Mouse (Mus musculus): ENCODE results near the gene Zc3hav1l.

Zc3hav1l gene

GRCm38 (mm10) chr6:38298761-38299401 is at the start of gene Zc3hav1l:
Gene Zc3hav1l (minus strand): TSS chr6:38299259.
- DNase-seq (ENCODE audit: low read depth): peak; percentile 91

- no peak for DNase-seq (ENCODE audit: low read depth)
Measured at GRCm38 (mm10) chr6:38347875-38348274, 48.8 kb upstream of the Zc3hav1l start.

- DNase-seq (ENCODE audit: low read depth): no peak
Measured at GRCm38 (mm10) chr6:38345796-38346195, 46.7 kb upstream of the Zc3hav1l start.

GRCm38 (mm10) chr6:38344006-38344670 is 45.1 kb upstream of the Zc3hav1l start:
- DNase-seq (ENCODE audit: low read depth): no peak

- no peak for DNase-seq (ENCODE audit: low read depth)
Measured at GRCm38 (mm10) chr6:38343581-38343980, 44.5 kb upstream of the Zc3hav1l start.

- no peak for DNase-seq (ENCODE audit: low read depth)
Measured at GRCm38 (mm10) chr6:38342666-38342992, 43.6 kb upstream of the Zc3hav1l start.

GRCm38 (mm10) chr6:38341751-38342665 is 42.9 kb upstream of the Zc3hav1l start:
- no peak for DNase-seq (ENCODE audit: low read depth)

GRCm38 (mm10) chr6:38339078-38339477 is 40.0 kb upstream of the Zc3hav1l start:
- DNase-seq (ENCODE audit: low read depth): no peak

GRCm38 (mm10) chr6:38337951-38338350 is 38.9 kb upstream of the Zc3hav1l start:
- DNase-seq (ENCODE audit: low read depth): peak; percentile 52

- peak; percentile 39 for DNase-seq (ENCODE audit: low read depth)
Measured at GRCm38 (mm10) chr6:38337166-38337705, 38.2 kb upstream of the Zc3hav1l start.

- no peak for DNase-seq (ENCODE audit: low read depth)
Measured at GRCm38 (mm10) chr6:38335264-38335663, 36.2 kb upstream of the Zc3hav1l start.

- peak; percentile 87 for DNase-seq (ENCODE audit: low read depth)
Measured at GRCm38 (mm10) chr6:38326596-38326995, 27.5 kb upstream of the Zc3hav1l start.

GRCm38 (mm10) chr6:38320621-38321020 is 21.6 kb upstream of the Zc3hav1l start:
- DNase-seq (ENCODE audit: low read depth): no peak

- peak; percentile 14 for DNase-seq (ENCODE audit: low read depth)
Measured at GRCm38 (mm10) chr6:38316050-38316449, 17.0 kb upstream of the Zc3hav1l start.

- no peak for DNase-seq (ENCODE audit: low read depth)
Measured at GRCm38 (mm10) chr6:38309741-38310140, 10.7 kb upstream of the Zc3hav1l start.

GRCm38 (mm10) chr6:38304981-38305380 is 5.9 kb upstream of the Zc3hav1l start:
- peak; percentile 37 for DNase-seq (ENCODE audit: low read depth)

- peak; percentile 67 for DNase-seq (ENCODE audit: low read depth)
Measured at GRCm38 (mm10) chr6:38298246-38298635, 818 bp downstream of the Zc3hav1l start.

- DNase-seq (ENCODE audit: low read depth): no peak
Measured at GRCm38 (mm10) chr6:38297580-38298245, 1.3 kb downstream of the Zc3hav1l start.

- peak; percentile 34 for DNase-seq (ENCODE audit: low read depth)
Measured at GRCm38 (mm10) chr6:38293708-38294107, 5.4 kb downstream of the Zc3hav1l start.

- no peak for DNase-seq (ENCODE audit: low read depth)
Measured at GRCm38 (mm10) chr6:38292871-38293646, 6.0 kb downstream of the Zc3hav1l start.

GRCm38 (mm10) chr6:38284422-38284821 is 14.6 kb downstream of the Zc3hav1l start:
- DNase-seq (ENCODE audit: low read depth): no peak

Data from NIH3T3 (cell line).